8 mouse cellular contexts compared by ENCODE assay signal in the genomic region with DNA sequence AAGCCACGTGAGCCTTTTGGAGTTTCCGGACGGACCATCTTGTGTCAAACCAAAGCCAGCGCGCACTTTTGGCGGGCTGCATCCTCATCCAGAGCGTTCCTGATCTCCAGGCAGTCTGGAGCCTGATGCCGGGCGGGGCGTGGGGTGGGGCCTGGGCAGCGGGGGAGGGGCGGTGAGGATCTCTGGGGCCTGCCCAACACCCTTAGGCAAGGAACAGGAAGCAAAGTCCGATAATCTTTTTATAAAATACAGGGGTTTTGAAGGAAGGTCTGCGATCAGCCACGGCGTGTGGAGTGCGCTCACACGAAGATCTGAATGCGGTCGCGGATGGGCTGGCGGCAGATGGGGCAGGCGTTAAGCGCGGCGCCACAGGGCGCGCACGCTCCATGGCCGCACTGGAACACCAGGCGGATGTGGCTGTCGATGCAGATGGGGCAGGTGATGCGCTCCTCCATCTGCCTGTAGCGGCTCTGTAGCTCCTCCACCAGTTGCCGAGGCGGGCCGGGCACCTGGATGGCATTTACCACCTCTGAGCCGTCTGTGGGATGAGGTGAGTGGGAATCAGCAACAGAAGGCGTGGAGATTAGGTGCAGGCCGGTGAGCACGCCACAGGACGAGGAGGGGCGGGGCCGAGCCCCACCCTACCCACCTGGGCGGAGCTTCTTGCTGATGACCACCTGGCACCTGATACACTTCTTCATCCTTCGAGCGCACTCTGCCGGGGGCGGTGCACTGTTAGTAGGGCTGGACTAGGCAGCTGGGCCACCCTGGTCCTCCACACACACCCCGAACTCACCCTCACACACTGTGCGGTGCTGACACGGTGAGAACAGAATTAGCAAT. TPM values are rescaled to one million over a fixed set of nuclear protein-coding genes. Genes with fewer than 3 reads are reported as not detected.
A peak's percentile ranks its signal among the peaks of the same experiment; 100 is the strongest.
DNase-seq lines count a peak whose midpoint lies in the region; ATAC-seq and TF ChIP-seq lines count a peak whose summit lies in the region.

No protein-coding gene starts in this region.

- 2% methylated on average over 52 of the region's 52 CpGs for WGBS in limb, embryonic 15.5 days
- WGBS in midbrain, embryonic 13.5 days: 1% methylated on average over 52 of the region's 52 CpGs

- H3K4me2 ChIP-seq in limb, embryonic 15.5 days: peak overlapping the region; percentile 92
- peak overlapping the region; percentile 59 for H3K4me2 ChIP-seq in midbrain, embryonic 13.5 days (replicated peaks)

- DNase-seq in B cell, adult 2 months: peak; percentile 59 to 63
- peak; percentile 74 for DNase-seq in ES-CJ7 (ENCODE audit: low read depth, low spot score)
- peak; percentile 76 for DNase-seq in embryo, embryonic 9.5 days (ENCODE audit: extremely low spot score)
- DNase-seq in heart, postnatal 36 days: peak; percentile 55 to 60
- DNase-seq in thymus, postnatal 10 days (ENCODE audit: low spot score in 2 of 2): peak; percentile 48 to 58
- no peak for DNase-seq in layer of hippocampus, adult 2 months (ENCODE audit: low spot score in 2 of 2)

- peaks cover 43% of the 10 kb centered on the region for H3K4me1 ChIP-seq in limb, embryonic 15.5 days
- peaks cover 33% of the 10 kb centered on the region for H3K4me1 ChIP-seq in midbrain, embryonic 13.5 days (replicated peaks)

- no peak overlapping the region for H3K27ac ChIP-seq in limb, embryonic 15.5 days
- no peak overlapping the region for H3K27ac ChIP-seq in midbrain, embryonic 13.5 days
- no peak overlapping the region for H3K27ac ChIP-seq in layer of hippocampus, adult 2 months

- peak overlapping the region; percentile 46 for H3K4me3 ChIP-seq in limb, embryonic 15.5 days
- peak overlapping the region; percentile 32 for H3K4me3 ChIP-seq in midbrain, embryonic 13.5 days (replicated peaks)
- no peak overlapping the region for H3K4me3 ChIP-seq in layer of hippocampus, adult 2 months

- H3K36me3 ChIP-seq in limb, embryonic 15.5 days: peaks cover 59% of the 10 kb centered on the region
- peaks cover 57% of the 10 kb centered on the region for H3K36me3 ChIP-seq in midbrain, embryonic 13.5 days

- H3K9me3 ChIP-seq in limb, embryonic 15.5 days: no peaks in the 10 kb centered on the region
- H3K9me3 ChIP-seq in midbrain, embryonic 13.5 days: no peaks in the 10 kb centered on the region

- peak overlapping the region; percentile 44 for H3K9ac ChIP-seq in limb, embryonic 15.5 days
- H3K9ac ChIP-seq in midbrain, embryonic 13.5 days (replicated peaks): peak overlapping the region; percentile 53

- ATAC-seq in limb, embryonic 15.5 days (ENCODE audit: insufficient number of reproducible peaks, low FRiP score, low TSS enrichment, low read depth): no peak
- peak; percentile 58 for ATAC-seq in midbrain, embryonic 13.5 days

- peaks cover 62% of the 10 kb centered on the region for H3K27me3 ChIP-seq in limb, embryonic 15.5 days
- H3K27me3 ChIP-seq in midbrain, embryonic 13.5 days: peaks cover 65% of the 10 kb centered on the region

- TF ChIP-seq CTCF in layer of hippocampus, adult 2 months (conservative IDR thresholded peaks at IDR 0.05): no peak

- intact Hi-C loops in heart, postnatal 36 days (cut with DNase I): no loop called here

RNA-seq across cellular contexts. Expression of gene Mmp23, which starts 1.5 kb away (rescaled TPM):
- 10 to 100 TPM in 1 of 2 experiments, 1 to 10 TPM in 1; 9.3 to 10.5 TPM for total RNA-seq in heart, postnatal 36 days (2021)
- polyA plus RNA-seq in limb, embryonic 15.5 days (2015; fragmentation: Nextera tagmentation; extraction: Ambion mirVana): 23.7 and 36.9 TPM in 2 replicates
- 3.6 and 3.8 TPM in 2 replicates for polyA plus RNA-seq in midbrain, embryonic 13.5 days (2015; fragmentation: Nextera tagmentation; extraction: Ambion mirVana)
- 1 to 10 TPM; 2.7 to 3.4 TPM for total RNA-seq in layer of hippocampus, adult 2 months (2021)

RNA-seq across cellular contexts. Expression of gene Gm10563, which starts 9.5 kb away (rescaled TPM):
- not detected for total RNA-seq in heart, postnatal 36 days (2021)
- not detected in 2 replicates for polyA plus RNA-seq in limb, embryonic 15.5 days (2015; fragmentation: Nextera tagmentation; extraction: Ambion mirVana)
- polyA plus RNA-seq in midbrain, embryonic 13.5 days (2015; fragmentation: Nextera tagmentation; extraction: Ambion mirVana): not detected in 2 replicates
- not detected for total RNA-seq in layer of hippocampus, adult 2 months (2021)

RNA-seq across cellular contexts. Expression of gene Mib2, which starts 14.3 kb away (rescaled TPM):
- 10 to 100 TPM; 25.3 to 29.9 TPM for total RNA-seq in heart, postnatal 36 days (2021)
- polyA plus RNA-seq in limb, embryonic 15.5 days (2015; fragmentation: Nextera tagmentation; extraction: Ambion mirVana): 30.1 and 34.3 TPM in 2 replicates
- 32.6 and 41.9 TPM in 2 replicates for polyA plus RNA-seq in midbrain, embryonic 13.5 days (2015; fragmentation: Nextera tagmentation; extraction: Ambion mirVana)
- total RNA-seq in layer of hippocampus, adult 2 months (2021): 100 to 1,000 TPM; 111 to 114 TPM

RNA-seq across cellular contexts. Expression of gene Cdk11b, which starts 30.0 kb away (rescaled TPM):
- total RNA-seq in heart, postnatal 36 days (2021): 10 to 100 TPM; 32.1 to 34.2 TPM
- polyA plus RNA-seq in limb, embryonic 15.5 days (2015; fragmentation: Nextera tagmentation; extraction: Ambion mirVana): 58.8 and 59.9 TPM in 2 replicates
- polyA plus RNA-seq in midbrain, embryonic 13.5 days (2015; fragmentation: Nextera tagmentation; extraction: Ambion mirVana): 65.1 and 66.8 TPM in 2 replicates
- total RNA-seq in layer of hippocampus, adult 2 months (2021): 10 to 100 TPM; 43.6 to 48.8 TPM

RNA-seq across cellular contexts. Expression of gene Fndc10, which starts 39.5 kb away (rescaled TPM):
- total RNA-seq in heart, postnatal 36 days (2021): 1 to 10 TPM; 1.2 to 1.6 TPM
- 11.1 and 11.5 TPM in 2 replicates for polyA plus RNA-seq in limb, embryonic 15.5 days (2015; fragmentation: Nextera tagmentation; extraction: Ambion mirVana)
- polyA plus RNA-seq in midbrain, embryonic 13.5 days (2015; fragmentation: Nextera tagmentation; extraction: Ambion mirVana): 5.0 and 6.4 TPM in 2 replicates
- 10 to 100 TPM; 26.5 to 27.9 TPM for total RNA-seq in layer of hippocampus, adult 2 months (2021)

Comparison
In these comparisons a context has a peak if more than half of its experiments do, and no peak if none do; other contexts are left out.
1. DNase-seq: peak in B cell, adult 2 months (2 of 2), ES-CJ7 (single experiment), embryo, embryonic 9.5 days (single experiment), heart, postnatal 36 days (2 of 2) and thymus, postnatal 10 days (2 of 2); none in layer of hippocampus, adult 2 months (0 of 2).